Mouse (Mus musculus): Measurements from ENCODE around the gene Memo1. TPM values are rescaled to one million over a fixed set of nuclear protein-coding genes. Genes with fewer than 3 reads are reported as not detected.
A peak's percentile ranks its signal among the peaks of the same experiment; 100 is the strongest.

The Memo1 gene
- polyA plus RNA-seq, 1 experiment from 2014 or later, result 77.4 TPM

- no peak for ATAC-seq (ENCODE audit: low FRiP score)
- Histone ChIP-seq H3K27me3 (no peaks in the 10 kb centered on the region), H3K36me3 (replicated peaks) (peaks cover 14% of the 10 kb centered on the region; the same call in 1 of the 2 replicates), H3K9me3 (no peaks in the 10 kb centered on the region), H3K4me2 (no peak overlapping the region), H3K9ac (0 out of 2 replicates have a peak overlapping the region, but pooled peaks have one; percentile 17), H3K4me3 (replicated peaks) (no peak overlapping the region), H3K27ac (no peak overlapping the region), H3K4me1 (peaks cover 22% of the 10 kb centered on the region)
Observed at GRCm38 (mm10) chr17:74290869-74291268, 4.5 kb downstream of the Memo1 start.

- Histone ChIP-seq H3K4me1 (peaks cover 22% of the 10 kb centered on the region), H3K27me3 (no peaks in the 10 kb centered on the region), H3K36me3 (replicated peaks) (peaks cover 14% of the 10 kb centered on the region; the same call in 1 of the 2 replicates), H3K4me3 (replicated peaks) (no peak overlapping the region), H3K4me2 (no peak overlapping the region), H3K9ac (no peak overlapping the region), H3K27ac (no peak overlapping the region), H3K9me3 (no peaks in the 10 kb centered on the region)
- no peak for ATAC-seq (ENCODE audit: low FRiP score)
- WGBS, result 81% methylated on average over 3 of the region's 3 CpGs
Observed at GRCm38 (mm10) chr17:74290198-74290597, 5.1 kb downstream of the Memo1 start.

GRCm38 (mm10) chr17:74288626-74289025 lies 6.7 kb downstream of the Memo1 start:
- H3K27me3 ChIP-seq, result no peaks in the 10 kb centered on the region
- peaks cover 21% of the 10 kb centered on the region for H3K4me1 ChIP-seq
- H3K27ac ChIP-seq, result no peak overlapping the region
- no peak for ATAC-seq (ENCODE audit: low FRiP score)
- peaks cover 14% of the 10 kb centered on the region; the same call in 1 of the 2 replicates for H3K36me3 ChIP-seq (replicated peaks)
- no peak overlapping the region for H3K4me3 ChIP-seq (replicated peaks)
- no peaks in the 10 kb centered on the region for H3K9me3 ChIP-seq
- WGBS, result 94% methylated on average over 2 of the region's 2 CpGs
- no peak overlapping the region for H3K9ac ChIP-seq
- no peak overlapping the region for H3K4me2 ChIP-seq

GRCm38 (mm10) chr17:74286140-74286730 lies 9.1 kb downstream of the Memo1 start:
- H3K4me2 ChIP-seq, result no peak overlapping the region
- H3K9ac ChIP-seq, result no peak overlapping the region
- H3K36me3 ChIP-seq (replicated peaks), result peaks cover 14% of the 10 kb centered on the region; the same call in 1 of the 2 replicates
- H3K9me3 ChIP-seq, result no peaks in the 10 kb centered on the region
- peaks cover 6% of the 10 kb centered on the region for H3K4me1 ChIP-seq
- WGBS, result 92% methylated on average over 4 of the region's 4 CpGs
- no peak overlapping the region for H3K27ac ChIP-seq
- no peak for ATAC-seq (ENCODE audit: low FRiP score)
- no peaks in the 10 kb centered on the region for H3K27me3 ChIP-seq
- H3K4me3 ChIP-seq (replicated peaks), result no peak overlapping the region

- Histone ChIP-seq H3K4me3 (replicated peaks) (no peak overlapping the region), H3K9ac (no peak overlapping the region), H3K4me1 (peaks cover under 1% of the 10 kb centered on the region), H3K4me2 (no peak overlapping the region), H3K27ac (no peak overlapping the region), H3K36me3 (replicated peaks) (peaks cover 14% of the 10 kb centered on the region; the same call in 1 of the 2 replicates), H3K27me3 (no peaks in the 10 kb centered on the region), H3K9me3 (no peaks in the 10 kb centered on the region)
- ATAC-seq (ENCODE audit: low FRiP score), result no peak
- 95% methylated on average over 2 of the region's 2 CpGs for WGBS
Observed at GRCm38 (mm10) chr17:74285730-74286129, 9.6 kb downstream of the Memo1 start.

GRCm38 (mm10) chr17:74284397-74285115 lies 10.8 kb downstream of the Memo1 start:
- 94% methylated on average over 2 of the region's 2 CpGs for WGBS
- ATAC-seq (ENCODE audit: low FRiP score), result no peak
- H3K4me1 ChIP-seq, result no peaks in the 10 kb centered on the region
- H3K4me3 ChIP-seq (replicated peaks), result no peak overlapping the region
- no peak overlapping the region for H3K4me2 ChIP-seq
- H3K9ac ChIP-seq, result no peak overlapping the region
- no peaks in the 10 kb centered on the region for H3K9me3 ChIP-seq
- no peaks in the 10 kb centered on the region for H3K27me3 ChIP-seq
- H3K36me3 ChIP-seq (replicated peaks), result peaks cover 14% of the 10 kb centered on the region; the same call in 1 of the 2 replicates
- no peak overlapping the region for H3K27ac ChIP-seq

GRCm38 (mm10) chr17:74282024-74282423 lies 13.3 kb downstream of the Memo1 start:
- H3K27ac ChIP-seq, result no peak overlapping the region
- H3K4me3 ChIP-seq (replicated peaks), result no peak overlapping the region
- H3K9ac ChIP-seq, result no peak overlapping the region
- H3K27me3 ChIP-seq, result no peaks in the 10 kb centered on the region
- no peaks in the 10 kb centered on the region for H3K9me3 ChIP-seq
- H3K4me1 ChIP-seq, result no peaks in the 10 kb centered on the region
- ATAC-seq (ENCODE audit: low FRiP score), result no peak
- no peak overlapping the region for H3K4me2 ChIP-seq
- 91% methylated on average over 3 of the region's 3 CpGs for WGBS
- H3K36me3 ChIP-seq (replicated peaks), result no peaks in the 10 kb centered on the region

- H3K9me3 ChIP-seq, result no peaks in the 10 kb centered on the region
- WGBS, result 92% methylated on average over 8 of the region's 8 CpGs
- H3K4me1 ChIP-seq, result no peaks in the 10 kb centered on the region
- H3K9ac ChIP-seq, result no peak overlapping the region
- 0 out of 2 replicates have a peak, but pooled peaks cover 9% of the 10 kb centered on the region for H3K36me3 ChIP-seq (replicated peaks)
- H3K27ac ChIP-seq, result no peak overlapping the region
- peak; percentile 36; the same call in 1 of the 2 replicates for ATAC-seq (ENCODE audit: low FRiP score)
- H3K4me3 ChIP-seq (replicated peaks), result no peak overlapping the region
- no peak overlapping the region for H3K4me2 ChIP-seq
- no peaks in the 10 kb centered on the region for H3K27me3 ChIP-seq
Observed at GRCm38 (mm10) chr17:74278966-74279869, 16.1 kb downstream of the Memo1 start.

GRCm38 (mm10) chr17:74274471-74274870 lies 20.9 kb downstream of the Memo1 start:
- no peak overlapping the region for H3K4me3 ChIP-seq (replicated peaks)
- H3K9ac ChIP-seq, result no peak overlapping the region
- no peak for ATAC-seq (ENCODE audit: low FRiP score)
- no peaks in the 10 kb centered on the region for H3K9me3 ChIP-seq
- no peak overlapping the region for H3K4me2 ChIP-seq
- no peaks in the 10 kb centered on the region for H3K4me1 ChIP-seq
- H3K27me3 ChIP-seq, result no peaks in the 10 kb centered on the region
- WGBS, result 85% methylated on average over 3 of the region's 3 CpGs
- H3K36me3 ChIP-seq (replicated peaks), result 0 out of 2 replicates have a peak, but pooled peaks cover 9% of the 10 kb centered on the region
- no peak overlapping the region for H3K27ac ChIP-seq

GRCm38 (mm10) chr17:74272683-74273205 lies 22.6 kb downstream of the Memo1 start:
- no peak overlapping the region for H3K27ac ChIP-seq
- H3K4me1 ChIP-seq, result no peaks in the 10 kb centered on the region
- H3K4me2 ChIP-seq, result no peak overlapping the region
- H3K36me3 ChIP-seq (replicated peaks), result 0 out of 2 replicates have a peak, but pooled peaks cover 9% of the 10 kb centered on the region
- ATAC-seq (ENCODE audit: low FRiP score), result no peak
- H3K4me3 ChIP-seq (replicated peaks), result no peak overlapping the region
- 79% methylated on average over 16 of the region's 16 CpGs for WGBS
- no peak overlapping the region for H3K9ac ChIP-seq
- H3K27me3 ChIP-seq, result no peaks in the 10 kb centered on the region
- no peaks in the 10 kb centered on the region for H3K9me3 ChIP-seq

GRCm38 (mm10) chr17:74271541-74272268 lies 23.6 kb downstream of the Memo1 start:
- ATAC-seq (ENCODE audit: low FRiP score), result no peak
- no peak overlapping the region for H3K9ac ChIP-seq
- peaks cover 2% of the 10 kb centered on the region; the same call in 1 of the 2 replicates for H3K4me1 ChIP-seq
- H3K9me3 ChIP-seq, result no peaks in the 10 kb centered on the region
- H3K4me2 ChIP-seq, result no peak overlapping the region
- H3K27ac ChIP-seq, result no peak overlapping the region
- H3K27me3 ChIP-seq, result no peaks in the 10 kb centered on the region
- H3K4me3 ChIP-seq (replicated peaks), result no peak overlapping the region
- 0 out of 2 replicates have a peak, but pooled peaks cover 9% of the 10 kb centered on the region for H3K36me3 ChIP-seq (replicated peaks)
- WGBS, result 93% methylated on average over 3 of the region's 3 CpGs

Measured in forebrain, embryonic 12.5 days (tissue).